Mouse (Mus musculus): ENCODE measurements around the gene Rpgrip1l. TPM values are rescaled to one million over a fixed set of nuclear protein-coding genes. Genes with fewer than 3 reads are reported as not detected.

Gene Rpgrip1l
- polyA plus RNA-seq, 1 experiment from 2014 or later: 10.7 TPM

DNA sequence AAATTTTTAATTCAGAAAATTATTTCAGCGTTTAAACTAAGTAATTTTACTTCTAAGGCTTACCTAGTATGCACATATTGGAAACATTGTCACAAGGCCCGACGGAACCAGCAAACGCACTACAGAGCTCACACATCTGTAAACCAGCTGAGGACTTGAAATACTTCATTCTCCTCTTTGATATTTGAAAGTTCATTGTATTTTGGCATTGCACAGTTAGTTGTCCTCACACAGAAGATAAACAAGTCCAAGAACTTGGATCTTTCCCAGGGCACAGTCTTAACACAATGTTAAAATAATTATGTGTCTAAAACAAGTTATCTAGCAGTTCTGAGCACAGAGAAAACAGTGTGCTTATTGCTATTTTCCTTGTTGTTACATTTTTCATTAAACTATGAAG lies 22.5 kb downstream of the Rpgrip1l start:
- no peak overlapping the region for H3K9ac ChIP-seq
- H3K36me3 ChIP-seq: no peaks in the 10 kb centered on the region
- H3K27me3 ChIP-seq: no peaks in the 10 kb centered on the region
- 87% methylated on average over 4 of the region's 4 CpGs for WGBS
- no peaks in the 10 kb centered on the region for H3K9me3 ChIP-seq (replicated peaks)
- H3K4me1 ChIP-seq: no peaks in the 10 kb centered on the region
- H3K4me2 ChIP-seq: no peak overlapping the region
- no peak overlapping the region for H3K27ac ChIP-seq
- no peak overlapping the region for H3K4me3 ChIP-seq (replicated peaks)
- no peak for ATAC-seq (replicated peaks; ENCODE audit: low FRiP score)

DNA sequence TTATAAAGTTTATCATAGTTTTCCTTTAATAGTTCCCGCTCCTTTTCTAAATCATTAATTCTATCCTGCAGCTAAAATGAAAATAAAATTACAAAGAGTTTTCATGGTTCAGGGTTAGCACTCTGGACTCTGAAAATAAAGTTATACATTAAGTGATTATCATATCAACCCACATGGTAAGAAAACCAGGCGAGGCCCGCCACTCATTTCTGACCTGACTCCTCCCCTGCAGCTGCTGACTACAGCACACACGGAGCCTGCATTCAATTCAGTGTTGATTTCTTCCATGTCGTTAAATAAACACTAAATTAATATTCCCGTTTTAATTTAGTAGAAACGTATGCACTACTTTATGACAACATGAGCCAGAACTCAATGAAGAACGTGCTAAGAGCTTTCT lies 26.8 kb downstream of the Rpgrip1l start:
- Histone ChIP-seq H3K9ac (no peak overlapping the region), H3K36me3 (no peaks in the 10 kb centered on the region; the same call in 1 of the 2 replicates), H3K4me1 (no peaks in the 10 kb centered on the region), H3K9me3 (replicated peaks) (no peaks in the 10 kb centered on the region), H3K4me2 (no peak overlapping the region), H3K4me3 (replicated peaks) (no peak overlapping the region), H3K27ac (no peak overlapping the region), H3K27me3 (no peaks in the 10 kb centered on the region)
- ATAC-seq (replicated peaks; ENCODE audit: low FRiP score): no peak
- WGBS: 89% methylated on average over 8 of the region's 8 CpGs

DNA sequence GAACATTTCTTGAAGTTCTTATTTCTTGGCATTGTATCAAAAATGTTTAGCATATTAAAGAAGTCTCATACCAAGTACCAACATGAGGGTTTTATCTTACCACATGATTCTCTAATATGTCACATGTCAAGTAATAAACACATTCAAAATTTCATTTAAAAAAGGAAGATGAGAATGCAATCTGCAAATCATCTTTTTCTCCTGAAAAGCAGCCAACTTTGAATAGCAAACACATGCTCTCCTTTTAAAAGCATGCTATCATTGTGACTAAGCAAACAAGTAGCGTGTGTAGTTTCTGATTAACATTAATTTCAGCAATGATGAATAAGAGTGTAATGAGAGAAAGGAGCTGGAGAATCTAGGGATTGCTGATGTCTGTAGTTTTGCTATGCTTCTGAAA lies 29.2 kb downstream of the Rpgrip1l start:
- Histone ChIP-seq H3K27ac (no peak overlapping the region), H3K27me3 (no peaks in the 10 kb centered on the region), H3K4me1 (no peaks in the 10 kb centered on the region), H3K36me3 (no peaks in the 10 kb centered on the region; the same call in 1 of the 2 replicates), H3K4me3 (replicated peaks) (no peak overlapping the region), H3K9me3 (replicated peaks) (no peaks in the 10 kb centered on the region), H3K4me2 (no peak overlapping the region), H3K9ac (no peak overlapping the region)
- no peak for ATAC-seq (replicated peaks; ENCODE audit: low FRiP score)
- 88% methylated on average over 1 of the region's 1 CpGs for WGBS

DNA sequence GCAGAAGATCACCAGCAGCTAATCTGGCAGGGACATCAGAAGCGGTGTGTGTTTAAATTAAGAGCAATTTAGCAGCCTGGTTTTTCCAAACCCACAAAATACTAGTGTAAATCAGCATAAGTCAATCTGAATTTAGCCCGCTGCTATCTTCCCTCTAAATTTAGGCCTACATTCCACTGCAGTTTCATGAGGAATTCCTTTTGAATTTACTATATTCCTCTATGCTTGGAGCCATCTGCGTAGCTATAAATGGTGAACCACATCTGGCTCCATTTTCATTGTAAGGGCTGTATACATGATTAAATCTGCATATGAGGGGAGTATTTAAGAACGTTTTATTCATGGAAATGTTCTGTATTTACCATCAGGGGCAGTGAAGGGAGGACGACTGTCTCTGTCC lies 30.4 kb downstream of the Rpgrip1l start:
- Histone ChIP-seq H3K27ac (no peak overlapping the region), H3K27me3 (no peaks in the 10 kb centered on the region), H3K9ac (no peak overlapping the region), H3K9me3 (replicated peaks) (no peaks in the 10 kb centered on the region), H3K36me3 (no peaks in the 10 kb centered on the region; the same call in 1 of the 2 replicates), H3K4me1 (no peaks in the 10 kb centered on the region), H3K4me2 (no peak overlapping the region), H3K4me3 (replicated peaks) (no peak overlapping the region)
- ATAC-seq (replicated peaks; ENCODE audit: low FRiP score): no peak
- WGBS: 84% methylated on average over 5 of the region's 5 CpGs

DNA sequence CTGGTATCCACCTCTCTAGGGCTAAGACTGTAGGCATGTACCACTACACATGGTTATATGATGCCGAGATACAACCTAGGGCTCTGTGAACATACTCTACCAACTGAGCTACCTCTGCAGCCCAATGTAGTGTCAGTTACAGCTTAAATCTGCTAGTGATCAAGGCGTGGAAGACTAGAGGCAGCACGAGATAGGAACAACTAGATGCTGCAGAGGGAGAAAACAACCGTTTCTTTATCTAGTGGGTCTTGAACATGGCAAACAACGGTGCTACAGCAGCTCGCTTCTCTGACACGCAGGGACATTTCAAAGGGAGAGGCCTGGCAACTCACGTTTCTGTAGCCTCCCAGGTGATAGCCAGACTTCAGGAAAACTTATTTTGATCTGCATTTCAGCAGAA lies 31.5 kb downstream of the Rpgrip1l start:
- 87% methylated on average over 8 of the region's 8 CpGs for WGBS
- no peak overlapping the region for H3K4me2 ChIP-seq
- no peaks in the 10 kb centered on the region for H3K4me1 ChIP-seq
- H3K36me3 ChIP-seq: no peaks in the 10 kb centered on the region; the same call in 1 of the 2 replicates
- no peak overlapping the region for H3K27ac ChIP-seq
- H3K9me3 ChIP-seq (replicated peaks): no peaks in the 10 kb centered on the region; the same call in 1 of the 2 replicates
- no peaks in the 10 kb centered on the region for H3K27me3 ChIP-seq
- no peak overlapping the region for H3K9ac ChIP-seq
- ATAC-seq (replicated peaks; ENCODE audit: low FRiP score): no peak
- H3K4me3 ChIP-seq (replicated peaks): no peak overlapping the region

DNA sequence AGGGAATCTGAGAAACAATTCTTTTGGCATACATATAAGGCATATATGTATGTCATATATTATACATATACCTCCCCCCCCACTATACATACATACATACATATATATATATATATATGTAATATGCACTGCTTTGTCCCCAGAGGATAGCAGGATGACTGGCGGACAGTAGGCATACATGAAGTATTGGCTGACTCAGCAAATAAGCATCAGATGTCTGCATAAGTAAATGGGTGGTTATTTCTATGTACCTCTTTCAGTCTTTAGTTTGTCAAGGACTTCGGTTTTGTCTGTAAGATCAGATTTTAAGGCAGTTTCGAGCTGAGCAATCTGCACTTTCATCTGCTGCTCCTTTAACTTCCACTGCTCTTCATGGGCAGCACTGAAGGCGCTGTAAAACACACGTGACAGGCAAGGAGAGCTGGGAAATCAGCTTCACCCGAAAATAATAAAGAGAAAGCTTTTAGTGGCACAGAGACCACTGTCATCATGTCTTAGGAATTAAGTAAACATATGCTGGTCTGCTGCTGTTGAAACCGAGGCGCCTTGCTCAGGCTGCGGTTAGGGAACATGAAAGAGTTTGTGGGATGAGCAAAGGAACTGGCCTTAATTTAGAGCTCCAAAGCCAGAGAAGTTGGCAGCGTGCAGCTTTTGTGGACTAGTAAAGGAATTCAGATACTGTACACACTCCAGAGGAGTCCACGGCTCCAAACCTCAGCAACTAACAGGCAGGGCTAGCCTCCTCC lies 32.4 kb downstream of the Rpgrip1l start:
- H3K4me3 ChIP-seq (replicated peaks): no peak overlapping the region
- peaks cover 5% of the 10 kb centered on the region; the same call in 1 of the 2 replicates for H3K9me3 ChIP-seq (replicated peaks)
- H3K4me2 ChIP-seq: no peak overlapping the region
- no peak for ATAC-seq (replicated peaks; ENCODE audit: low FRiP score)
- no peaks in the 10 kb centered on the region for H3K27me3 ChIP-seq
- 80% methylated on average over 11 of the region's 11 CpGs for WGBS
- no peak overlapping the region for H3K9ac ChIP-seq
- no peaks in the 10 kb centered on the region for H3K4me1 ChIP-seq
- peaks cover 5% of the 10 kb centered on the region; the same call in 1 of the 2 replicates for H3K36me3 ChIP-seq
- no peak overlapping the region for H3K27ac ChIP-seq

DNA sequence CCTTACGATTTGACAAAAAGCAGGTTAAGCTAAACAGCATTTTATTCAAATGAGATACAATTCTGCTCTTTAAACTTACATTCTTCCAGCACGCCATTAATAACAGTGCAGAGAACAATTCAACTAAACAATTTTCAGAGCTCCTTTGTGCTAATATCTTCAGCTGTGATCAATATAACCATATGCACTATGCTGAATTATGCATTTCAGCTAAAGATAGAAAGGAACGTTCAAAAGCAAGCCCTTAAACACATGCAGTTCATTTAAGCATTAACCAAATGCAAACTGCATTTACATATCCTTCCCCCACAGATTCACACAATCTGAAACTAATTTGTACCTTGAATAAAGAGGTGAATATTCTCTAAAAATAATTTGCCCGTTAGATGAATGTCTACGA lies 35.0 kb downstream of the Rpgrip1l start:
- H3K27me3 ChIP-seq: no peaks in the 10 kb centered on the region
- WGBS: 83% methylated on average over 5 of the region's 5 CpGs
- ATAC-seq (replicated peaks; ENCODE audit: low FRiP score): no peak

DNA sequence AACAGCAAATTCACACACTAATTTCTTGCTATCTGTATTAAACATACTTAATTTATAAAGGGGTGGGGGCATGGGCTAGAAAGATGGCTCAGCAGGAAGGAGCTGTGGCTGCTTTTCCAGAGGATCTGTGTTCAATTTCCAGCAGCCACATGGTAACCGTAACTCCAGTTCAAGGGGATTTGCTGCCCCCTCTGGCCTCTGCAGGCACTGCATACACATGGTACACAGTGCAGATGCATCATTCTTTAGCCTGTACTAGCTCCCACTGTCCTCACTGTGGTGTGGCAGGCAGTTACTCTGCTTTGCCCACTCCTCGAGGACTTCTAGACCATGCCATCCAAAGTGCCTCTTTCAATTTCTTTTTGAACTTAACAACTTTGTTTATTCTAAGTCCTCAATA lies 36.7 kb downstream of the Rpgrip1l start:
- 92% methylated on average over 2 of the region's 2 CpGs for WGBS
- H3K9ac ChIP-seq: no peak overlapping the region
- no peak overlapping the region for H3K4me3 ChIP-seq (replicated peaks)
- no peaks in the 10 kb centered on the region for H3K27me3 ChIP-seq
- H3K36me3 ChIP-seq: peaks cover 11% of the 10 kb centered on the region; the same call in 1 of the 2 replicates
- H3K4me1 ChIP-seq: no peaks in the 10 kb centered on the region
- H3K9me3 ChIP-seq (replicated peaks): peaks cover 5% of the 10 kb centered on the region; the same call in 1 of the 2 replicates
- no peak for ATAC-seq (replicated peaks; ENCODE audit: low FRiP score)
- H3K4me2 ChIP-seq: no peak overlapping the region
- H3K27ac ChIP-seq: no peak overlapping the region

More for the DNA sequence above, 35.0 kb downstream of the Rpgrip1l start:
- H3K4me2 ChIP-seq: no peak overlapping the region
- no peak overlapping the region for H3K9ac ChIP-seq
- H3K4me3 ChIP-seq (replicated peaks): no peak overlapping the region
- H3K9me3 ChIP-seq (replicated peaks): peaks cover 5% of the 10 kb centered on the region; the same call in 1 of the 2 replicates
- H3K4me1 ChIP-seq: no peaks in the 10 kb centered on the region
- peaks cover 11% of the 10 kb centered on the region; the same call in 1 of the 2 replicates for H3K36me3 ChIP-seq
- no peak overlapping the region for H3K27ac ChIP-seq

DNA sequence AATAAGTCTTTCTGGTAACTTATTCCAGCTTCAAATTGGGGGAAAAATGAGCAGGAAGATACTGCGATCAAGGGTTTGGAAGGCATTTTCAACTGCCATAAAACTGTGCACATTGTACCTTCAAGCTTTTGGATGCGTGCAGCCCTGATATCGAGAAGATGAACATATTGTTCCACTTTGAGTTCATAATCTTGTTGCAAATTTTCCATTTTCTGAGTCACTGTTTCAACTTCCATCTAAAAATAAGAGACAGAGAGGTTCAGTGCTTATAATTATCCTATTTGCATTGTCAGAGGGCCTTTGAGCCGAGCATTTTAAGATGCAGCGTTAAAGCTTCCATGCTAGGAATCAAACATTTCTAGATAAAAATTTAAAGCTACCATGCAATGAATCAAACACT lies 39.6 kb downstream of the Rpgrip1l start:
- Histone ChIP-seq H3K27ac (no peak overlapping the region), H3K27me3 (no peaks in the 10 kb centered on the region), H3K4me1 (no peaks in the 10 kb centered on the region), H3K4me2 (no peak overlapping the region), H3K9me3 (replicated peaks) (peaks cover 5% of the 10 kb centered on the region; the same call in 1 of the 2 replicates), H3K4me3 (replicated peaks) (no peak overlapping the region), H3K36me3 (peaks cover 11% of the 10 kb centered on the region; the same call in 1 of the 2 replicates), H3K9ac (no peak overlapping the region)
- WGBS: 95% methylated on average over 5 of the region's 5 CpGs
- no peak for ATAC-seq (replicated peaks; ENCODE audit: low FRiP score)

DNA sequence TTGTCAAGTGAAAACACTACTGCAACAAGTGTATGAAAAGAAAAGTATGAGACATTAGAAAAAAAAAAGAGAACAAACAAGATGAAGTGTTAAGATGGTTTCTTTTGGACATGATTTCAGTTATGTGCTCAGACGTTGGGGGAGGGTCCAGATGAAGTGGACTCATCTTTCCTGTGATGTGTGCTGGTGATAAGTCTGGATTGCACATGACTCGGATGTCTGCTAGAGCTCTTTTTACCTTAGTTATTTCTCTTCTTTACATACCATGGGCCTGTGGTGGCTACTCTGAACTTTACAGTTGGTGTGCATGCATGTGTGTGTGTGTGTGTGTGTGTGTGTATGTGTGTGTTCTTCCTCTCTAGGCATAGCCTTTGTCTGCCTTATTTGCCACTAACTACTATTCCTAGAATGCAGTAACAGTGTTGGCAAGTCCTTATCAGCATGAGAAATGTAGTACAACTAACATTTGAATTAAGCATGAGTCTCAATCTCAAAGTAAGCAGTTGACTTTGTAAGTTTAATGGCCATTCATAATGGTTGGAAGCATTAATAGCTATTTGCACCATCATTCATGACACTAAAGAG lies 43.6 kb downstream of the Rpgrip1l start:
- H3K27ac ChIP-seq: no peak overlapping the region
- H3K9me3 ChIP-seq (replicated peaks): no peaks in the 10 kb centered on the region
- WGBS: 71% methylated on average over 2 of the region's 2 CpGs
- H3K9ac ChIP-seq: no peak overlapping the region
- no peak overlapping the region for H3K4me2 ChIP-seq
- H3K4me3 ChIP-seq (replicated peaks): no peak overlapping the region
- ATAC-seq (replicated peaks; ENCODE audit: low FRiP score): no peak
- H3K4me1 ChIP-seq: no peaks in the 10 kb centered on the region
- H3K27me3 ChIP-seq: no peaks in the 10 kb centered on the region
- no peaks in the 10 kb centered on the region; the same call in 1 of the 2 replicates for H3K36me3 ChIP-seq

DNA sequence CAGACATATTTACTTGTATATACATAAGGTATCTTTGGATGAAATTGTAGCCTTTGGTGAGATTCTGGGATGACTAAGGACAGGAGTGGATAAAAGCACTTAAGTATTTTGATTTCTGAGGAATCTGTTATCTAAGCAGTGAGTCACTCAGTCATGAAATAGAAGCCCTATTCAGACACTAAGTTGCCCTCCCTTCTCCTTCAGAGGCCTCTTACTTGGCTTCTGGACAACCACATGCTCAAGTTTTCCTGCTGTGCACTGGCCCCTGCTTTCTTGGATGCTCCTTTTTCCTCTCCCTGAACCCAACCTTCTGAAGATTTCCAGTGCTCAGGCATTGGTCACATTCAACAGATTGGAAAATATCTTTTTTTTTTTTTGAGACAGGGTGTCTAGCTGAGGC lies 48.5 kb downstream of the Rpgrip1l start:
- Histone ChIP-seq H3K9ac (no peak overlapping the region), H3K4me2 (no peak overlapping the region), H3K36me3 (no peaks in the 10 kb centered on the region), H3K9me3 (replicated peaks) (no peaks in the 10 kb centered on the region), H3K27ac (no peak overlapping the region), H3K27me3 (no peaks in the 10 kb centered on the region), H3K4me1 (no peaks in the 10 kb centered on the region), H3K4me3 (replicated peaks) (no peak overlapping the region)
- no peak for ATAC-seq (replicated peaks; ENCODE audit: low FRiP score)

DNA sequence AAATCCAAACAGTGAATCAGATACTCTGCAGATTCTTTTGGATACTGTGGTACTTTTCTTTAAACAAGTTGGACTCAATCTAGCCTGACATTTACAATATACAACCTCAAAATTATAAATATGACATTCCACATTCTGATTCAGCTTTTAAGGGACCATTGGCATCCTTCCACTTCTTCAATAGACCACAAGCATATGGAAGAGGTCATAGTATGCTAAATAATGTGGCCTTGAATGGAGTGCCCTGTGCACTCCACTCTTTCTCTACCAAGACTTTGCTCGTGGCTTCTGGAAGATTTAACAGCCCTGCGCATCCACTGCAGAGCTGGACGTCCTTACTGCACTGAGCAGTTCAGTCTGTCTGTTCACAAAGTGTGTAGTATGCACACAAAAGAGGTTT lies 49.1 kb downstream of the Rpgrip1l start:
- no peak for ATAC-seq (replicated peaks; ENCODE audit: low FRiP score)

More for the DNA sequence above, 49.1 kb downstream of the Rpgrip1l start:
- Histone ChIP-seq H3K4me3 (replicated peaks) (no peak overlapping the region), H3K27ac (no peak overlapping the region), H3K9me3 (replicated peaks) (no peaks in the 10 kb centered on the region), H3K9ac (no peak overlapping the region), H3K27me3 (no peaks in the 10 kb centered on the region), H3K4me1 (no peaks in the 10 kb centered on the region), H3K4me2 (no peak overlapping the region), H3K36me3 (no peaks in the 10 kb centered on the region)
- WGBS: 77% methylated on average over 3 of the region's 3 CpGs
